ENCODE assay signal across 11 mouse cellular contexts in genomic region chr19:17333043-17333442, GRCm38 (mm10). TPM values are rescaled to one million over a fixed set of nuclear protein-coding genes. Genes with fewer than 3 reads are reported as not detected.
DNase-seq lines count a peak whose midpoint lies in the region; ATAC-seq and TF ChIP-seq lines count a peak whose summit lies in the region.
"Had no signal": no experiment of that assay in that cellular context is flagged by ENCODE, and none has a peak within 500 bp of the region (broad histone marks: within the 10 kb centered on the region; RNA-seq: fewer than 3 reads in every experiment).

No protein-coding gene starts in this region.

- H3K4me2 ChIP-seq in embryonic facial prominence, embryonic 14.5 days (ENCODE audit: low read depth, low read length), result no peak overlapping the region
- no peak overlapping the region for H3K4me2 ChIP-seq in lung, embryonic 14.5 days
- peak overlapping the region; percentile 34 for H3K4me2 ChIP-seq in heart, embryonic 14.5 days (ENCODE audit: low read length)
- H3K4me2 ChIP-seq: embryonic facial prominence, embryonic 13.5 days had no signal

- no peaks in the 10 kb centered on the region for H3K27me3 ChIP-seq in embryonic facial prominence, embryonic 14.5 days (replicated peaks; ENCODE audit: control insufficient read depth, insufficient read depth, low read length)
- H3K27me3 ChIP-seq in embryonic facial prominence, embryonic 10.5 days (replicated peaks; ENCODE audit: low read depth, poor library complexity, severe bottlenecking), result no peaks in the 10 kb centered on the region
- no peaks in the 10 kb centered on the region for H3K27me3 ChIP-seq in lung, embryonic 14.5 days (ENCODE audit: insufficient read depth, low read length)
- no peaks in the 10 kb centered on the region for H3K27me3 ChIP-seq in heart, embryonic 14.5 days (ENCODE audit: control insufficient read depth, insufficient read depth, low read length)
- H3K27me3 ChIP-seq: embryonic facial prominence, embryonic 13.5 days had no signal

- no peaks in the 10 kb centered on the region for H3K9me3 ChIP-seq in embryonic facial prominence, embryonic 14.5 days (ENCODE audit: control insufficient read depth, low read length)
- no peaks in the 10 kb centered on the region for H3K9me3 ChIP-seq in embryonic facial prominence, embryonic 10.5 days
- H3K9me3 ChIP-seq in lung, embryonic 14.5 days (ENCODE audit: low read depth, low read length), result no peaks in the 10 kb centered on the region
- no peaks in the 10 kb centered on the region for H3K9me3 ChIP-seq in heart, embryonic 14.5 days (ENCODE audit: control insufficient read depth, low read length)
- H3K9me3 ChIP-seq: embryonic facial prominence, embryonic 13.5 days had no signal

- no peak overlapping the region for H3K4me3 ChIP-seq in embryonic facial prominence, embryonic 14.5 days (ENCODE audit: low read depth, low read length)
- H3K4me3 ChIP-seq in embryonic facial prominence, embryonic 10.5 days, result no peak overlapping the region
- no peak overlapping the region for H3K4me3 ChIP-seq in lung, embryonic 14.5 days (ENCODE audit: low read depth, low read length)
- H3K4me3 ChIP-seq in lung, adult 2 months (replicated peaks; ENCODE audit: extremely low read depth, low read depth, low read length), result no peak overlapping the region
- no peak overlapping the region for H3K4me3 ChIP-seq in heart, embryonic 14.5 days (ENCODE audit: control insufficient read depth in 1 of 2, insufficient read depth in 1 of 2, low read depth in 1 of 2, low read length in 2 of 2)
- H3K4me3 ChIP-seq: embryonic facial prominence, embryonic 13.5 days had no signal

- WGBS in embryonic facial prominence, embryonic 14.5 days, result 64% methylated on average over 7 of the region's 7 CpGs
- 77% methylated on average over 7 of the region's 7 CpGs for WGBS in embryonic facial prominence, embryonic 10.5 days
- 24% methylated on average over 7 of the region's 7 CpGs for WGBS in lung, embryonic 14.5 days
- WGBS in lung, adult 2 months, result 54% methylated on average over 7 of the region's 7 CpGs
- WGBS in heart, embryonic 14.5 days, result 16% methylated on average over 7 of the region's 7 CpGs

- 0 out of 2 replicates have a peak, but pooled peaks have one; percentile 19 for ATAC-seq in embryonic facial prominence, embryonic 14.5 days (ENCODE audit: low read depth)
- peak; percentile 91 for ATAC-seq in lung, embryonic 14.5 days (ENCODE audit: insufficient read depth)
- ATAC-seq in heart, embryonic 14.5 days (ENCODE audit: insufficient number of reproducible peaks, insufficient read depth, low FRiP score, low read depth), result peak; percentile 91

- H3K4me1 ChIP-seq in embryonic facial prominence, embryonic 14.5 days (ENCODE audit: control insufficient read depth, insufficient read depth, low read length), result no peaks in the 10 kb centered on the region
- peaks cover 13% of the 10 kb centered on the region for H3K4me1 ChIP-seq in embryonic facial prominence, embryonic 10.5 days
- peaks cover 28% of the 10 kb centered on the region for H3K4me1 ChIP-seq in lung, embryonic 14.5 days (ENCODE audit: insufficient read depth)
- peaks cover 2% of the 10 kb centered on the region; the same call in 1 of the 2 replicates for H3K4me1 ChIP-seq in lung, adult 2 months (ENCODE audit: control insufficient read depth, insufficient read depth, low read length)
- peaks cover 23 to 32% of the 10 kb centered on the region in 2 experiments for H3K4me1 ChIP-seq in heart, embryonic 14.5 days (ENCODE audit: control insufficient read depth in 2 of 2, insufficient read depth in 2 of 2, low read length in 2 of 2)

- no peaks in the 10 kb centered on the region for H3K36me3 ChIP-seq in embryonic facial prominence, embryonic 14.5 days (ENCODE audit: control insufficient read depth, insufficient read depth, low read length)
- peaks cover 5% of the 10 kb centered on the region; the same call in 1 of the 2 replicates for H3K36me3 ChIP-seq in embryonic facial prominence, embryonic 10.5 days (replicated peaks)
- H3K36me3 ChIP-seq in lung, embryonic 14.5 days (ENCODE audit: insufficient read depth), result 0 out of 2 replicates have a peak, but pooled peaks cover 2% of the 10 kb centered on the region
- H3K36me3 ChIP-seq in heart, embryonic 14.5 days (ENCODE audit: control insufficient read depth, insufficient read depth, low read length), result peaks cover 20% of the 10 kb centered on the region

- H3K27ac ChIP-seq in embryonic facial prominence, embryonic 14.5 days (replicated peaks; ENCODE audit: low read depth, low read length), result no peak overlapping the region
- H3K27ac ChIP-seq in embryonic facial prominence, embryonic 10.5 days (replicated peaks), result no peak overlapping the region
- H3K27ac ChIP-seq in lung, embryonic 14.5 days (ENCODE audit: low read depth), result peak overlapping the region; percentile 62; the same call in 1 of the 2 replicates
- H3K27ac ChIP-seq in heart, embryonic 14.5 days (replicated peaks in 1 of 2; ENCODE audit: control insufficient read depth in 1 of 2, insufficient read depth in 1 of 2, low read depth in 2 of 2, low read length in 2 of 2), result peak overlapping the region; percentile 37 to 75
- H3K27ac ChIP-seq: embryonic facial prominence, embryonic 13.5 days had no signal

- no peak for TF ChIP-seq POLR2A in lung, adult 2 months (IDR thresholded peaks at IDR 0.05; ENCODE audit: borderline replicate concordance, extremely low read depth, low read depth, low read length)

- DNase-seq in embryonic facial prominence, embryonic 14.5 days (ENCODE audit: low spot score), result peak; percentile 59
- DNase-seq in embryonic facial prominence, embryonic 10.5 days (ENCODE audit: low spot score), result no peak
- DNase-seq in lung, embryonic 14.5 days, result peak; percentile 86
- no peak for DNase-seq in lung, adult 2 months
- peak; percentile 15 for DNase-seq in lung, postnatal 36 days
- no peak for DNase-seq in right cerebral cortex, postnatal 4 days
- no peak for DNase-seq in embryo, embryonic 9.5 days (ENCODE audit: extremely low spot score)
- DNase-seq: adrenal gland, adult 8-10 months; kidney, adult 9 months had no signal

- no peak overlapping the region for H3K9ac ChIP-seq in embryonic facial prominence, embryonic 14.5 days (ENCODE audit: low read depth, low read length)
- no peak overlapping the region for H3K9ac ChIP-seq in lung, embryonic 14.5 days
- no peak overlapping the region for H3K9ac ChIP-seq in heart, embryonic 14.5 days (ENCODE audit: low read length)
- H3K9ac ChIP-seq: embryonic facial prominence, embryonic 13.5 days had no signal

- no peak for TF ChIP-seq CTCF in lung, embryonic 14.5 days (IDR thresholded peaks at IDR 0.05; ENCODE audit: low read depth)
- no peak for TF ChIP-seq CTCF in lung, adult 2 months (IDR thresholded peaks at IDR 0.05; ENCODE audit: insufficient read depth, low read length)

RNA-seq across cellular contexts. Expression of gene Gcnt1, which starts 39.6 kb away (rescaled TPM):
- 7.6 and 7.8 TPM in 2 replicates for polyA plus RNA-seq in embryonic facial prominence, embryonic 14.5 days (2014; fragmentation: Nextera tagmentation; extraction: Ambion mirVana)
- polyA plus RNA-seq in embryonic facial prominence, embryonic 10.5 days (2016; fragmentation: Nextera tagmentation; extraction: Ambion mirVana), result 3.0 and 3.7 TPM in 2 replicates
- polyA plus RNA-seq in lung, embryonic 14.5 days (2014; fragmentation: Nextera tagmentation; extraction: Ambion mirVana), result 5.4 and 6.0 TPM in 2 replicates
- polyA plus RNA-seq in lung, adult 2 months (2012; rRNA removed), result 1.7 and 4.3 TPM in 2 replicates
- 8.0 and 9.9 TPM in 2 replicates for polyA plus RNA-seq in heart, embryonic 14.5 days (2014; fragmentation: Nextera tagmentation; extraction: Ambion mirVana)

Comparison
In these comparisons a context has a peak if more than half of its experiments do, and no peak if none do; other contexts are left out.
1. DNase-seq: peak in embryonic facial prominence, embryonic 14.5 days (single experiment), lung, embryonic 14.5 days (single experiment) and lung, postnatal 36 days (single experiment); none in embryonic facial prominence, embryonic 10.5 days (single experiment), lung, adult 2 months (single experiment), right cerebral cortex, postnatal 4 days (single experiment) and embryo, embryonic 9.5 days (single experiment).
2. ATAC-seq: peak in every context shown above with its lines; median percentile 91 in lung, embryonic 14.5 days; 91 in heart, embryonic 14.5 days; 19 in embryonic facial prominence, embryonic 14.5 days.
3. H3K27ac ChIP-seq: peak in lung, embryonic 14.5 days (single experiment) and heart, embryonic 14.5 days (2 of 2); none in embryonic facial prominence, embryonic 14.5 days (single experiment) and embryonic facial prominence, embryonic 10.5 days (single experiment).